Mouse (Mus musculus): ENCODE results near the gene B230104I21Rik. TPM values are rescaled to one million over a fixed set of nuclear protein-coding genes. Genes with fewer than 3 reads are reported as not detected.

The B230104I21Rik gene
- polyA plus RNA-seq, 1 experiment, result not detected

GRCm38 (mm10) chr4:154396652-154397301 lies 60.9 kb downstream of the B230104I21Rik start:
- Histone ChIP-seq H3K9me3 (ENCODE audit: control insufficient read depth, low read length) (no peaks in the 10 kb centered on the region), H3K36me3 (ENCODE audit: control insufficient read depth) (no peaks in the 10 kb centered on the region), H3K4me3 (replicated peaks) (no peak overlapping the region), H3K4me1 (ENCODE audit: control insufficient read depth) (no peaks in the 10 kb centered on the region), H3K27me3 (ENCODE audit: control insufficient read depth) (no peaks in the 10 kb centered on the region)
- no peak for TF ChIP-seq TAL1 (IDR thresholded peaks at IDR 0.05; ENCODE audit: low read length)
- TF ChIP-seq GATA1 (IDR thresholded peaks at IDR 0.05; ENCODE audit: low read length), result no peak

Other genes starting within 250 kb of the B230104I21Rik start
- gene Trp73, start 195.9 kb upstream of the B230104I21Rik start, polyA plus RNA-seq (2012), result 0.11 TPM in 1 of 2 replicates, not detected in the other
- gene Wrap73, start 193.8 kb upstream of the B230104I21Rik start, polyA plus RNA-seq (2012), result 1.4 and 1.9 TPM in 2 replicates
- gene Tprgl, start 175.5 kb upstream of the B230104I21Rik start, polyA plus RNA-seq (2012), result 30.6 and 36.0 TPM in 2 replicates
- under 0.01 TPM in 1 of 2 replicates, not detected in the other for gene Megf6, start 165.4 kb upstream of the B230104I21Rik start, polyA plus RNA-seq (2012)
- 0.02 TPM in 1 of 2 replicates, not detected in the other for gene Arhgef16, start 34.5 kb upstream of the B230104I21Rik start, polyA plus RNA-seq (2012)

All from erythroblast, embryonic 14.5 days (primary cell).